Mouse (Mus musculus) skeletal muscle tissue, adult 2 months (tissue): ENCODE measurements at regions not wholly inside any gene's neighbourhood (a gene's known extent, or its start where the extent isn't known, plus 50 kb on each side); places are given as distances from the start of the nearest gene placed in this dataset.
"Not testable (repeated sequence)": the region's sequence is repeated elsewhere in the genome, so short reads cannot be mapped to it uniquely, and the experiment has no call there.

Experiments
- DNase-seq: peaks from one replicate; pipeline ENCODE4 v3.0.0-alpha.2; 2012; ENCODE audit warnings: low read depth, low spot score

DNA sequence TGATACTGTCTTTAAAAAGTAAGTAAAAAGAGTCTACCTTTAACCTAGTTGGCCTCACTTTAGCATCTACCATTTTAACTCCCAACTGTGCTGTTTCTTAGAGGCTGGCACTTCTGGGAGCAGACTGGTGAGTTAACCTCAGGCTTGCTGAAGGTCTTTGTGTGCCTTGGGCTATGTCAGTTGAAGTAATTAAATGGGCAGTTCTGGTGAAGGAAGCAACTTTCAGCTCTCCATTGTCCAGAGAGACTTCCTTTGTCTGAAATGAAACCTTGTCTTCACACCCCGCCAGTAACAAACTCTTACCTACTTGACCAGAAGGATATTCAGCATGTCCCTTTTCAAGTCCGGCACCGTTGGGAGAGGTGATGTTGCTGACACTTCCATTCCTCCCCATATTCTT, 55.5 kb downstream of the Zfp281 start:
- no peak for DNase-seq

DNA sequence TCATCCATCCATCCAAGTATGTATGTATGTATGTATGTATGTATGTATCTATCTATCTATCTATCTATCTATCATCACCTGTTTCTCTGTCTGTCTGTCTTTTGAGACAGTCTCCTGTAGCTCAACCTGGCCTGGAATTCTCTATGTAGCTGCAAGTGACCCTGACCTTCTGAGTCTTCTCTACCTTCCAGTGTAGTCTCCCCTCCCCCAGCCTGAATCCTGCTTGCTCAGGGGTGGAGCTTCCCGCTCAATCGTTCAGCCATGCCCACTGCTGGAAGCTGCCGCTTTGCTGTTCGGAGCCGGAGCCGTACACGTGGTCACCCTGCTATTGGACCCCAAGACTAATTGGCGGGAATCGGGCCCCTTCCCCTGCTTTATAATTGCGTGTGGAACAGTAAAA, 57.6 kb downstream of the Zfp281 start:
- DNase-seq = not testable (repeated sequence)

DNA sequence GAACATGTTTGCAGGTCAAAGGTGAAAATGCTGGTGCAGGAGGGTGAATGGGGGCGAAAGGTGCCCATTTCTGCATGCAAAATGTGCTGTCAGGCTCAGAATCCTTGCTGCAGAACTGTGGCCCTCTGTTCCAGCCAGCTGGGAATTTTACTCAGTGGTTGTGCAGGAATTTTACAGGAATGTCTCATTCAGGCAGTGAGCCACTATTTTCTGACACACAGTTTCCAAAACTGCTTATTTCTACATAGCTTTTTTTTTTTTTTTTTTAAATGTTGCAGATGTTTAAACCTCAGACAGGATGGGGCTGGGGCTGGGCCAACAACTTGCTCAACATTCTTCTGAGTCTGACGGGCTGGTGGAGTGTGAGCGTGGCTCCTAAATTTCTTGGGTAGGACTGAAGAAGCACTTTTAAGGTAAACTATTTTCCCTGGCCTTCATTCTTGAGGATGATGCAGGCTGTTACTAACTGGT, 58.4 kb downstream of the Zfp281 start:
- peak; percentile 87 for DNase-seq

DNA sequence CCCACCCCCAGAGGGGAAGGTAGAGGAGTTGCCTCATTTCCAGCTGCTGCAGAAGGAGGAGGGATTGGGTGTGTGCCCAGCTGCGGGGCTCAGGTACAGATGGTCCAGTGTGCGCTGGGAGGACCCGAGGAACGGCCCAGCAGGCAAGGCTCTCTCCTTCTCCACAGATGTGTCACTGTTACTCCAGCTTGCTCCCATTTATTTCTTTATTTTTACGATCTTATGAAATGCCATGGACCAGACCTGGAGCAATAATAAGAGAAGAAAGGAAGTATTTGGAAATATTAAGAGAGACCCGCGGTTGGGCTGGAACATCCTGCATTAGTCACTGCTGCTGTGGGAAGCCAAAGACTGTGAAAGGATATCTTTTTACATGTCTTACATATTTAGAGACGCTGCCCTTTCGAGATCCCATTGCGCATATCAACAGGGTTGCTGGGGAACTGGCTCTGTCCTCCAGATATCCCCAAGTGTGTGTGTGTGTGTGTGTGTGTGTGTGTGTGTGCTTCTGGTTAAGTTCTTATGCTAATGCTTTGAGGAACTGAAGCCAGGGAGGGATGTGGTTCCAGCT, 58.9 kb downstream of the Zfp281 start:
- DNase-seq = peak; percentile 93

DNA sequence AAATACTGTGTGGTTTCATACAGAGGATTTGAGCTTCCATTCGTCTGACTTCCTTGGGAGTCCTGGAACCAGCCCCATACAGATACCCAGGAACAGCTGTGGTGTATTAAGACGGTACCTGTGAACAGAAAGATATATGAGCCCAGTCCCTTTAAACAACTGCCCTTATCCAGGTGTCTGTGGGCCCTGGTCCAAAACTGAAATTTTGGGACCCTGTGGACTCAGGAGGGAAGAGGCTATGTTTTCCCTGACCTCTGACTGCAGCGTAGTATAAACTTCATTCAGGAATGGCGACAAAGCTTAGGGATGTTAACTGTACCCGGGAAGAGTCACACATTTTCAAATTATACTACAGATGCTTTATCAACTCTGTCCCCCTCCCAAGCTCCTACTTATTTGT, 59.8 kb downstream of the Zfp281 start:
- no peak for DNase-seq

DNA sequence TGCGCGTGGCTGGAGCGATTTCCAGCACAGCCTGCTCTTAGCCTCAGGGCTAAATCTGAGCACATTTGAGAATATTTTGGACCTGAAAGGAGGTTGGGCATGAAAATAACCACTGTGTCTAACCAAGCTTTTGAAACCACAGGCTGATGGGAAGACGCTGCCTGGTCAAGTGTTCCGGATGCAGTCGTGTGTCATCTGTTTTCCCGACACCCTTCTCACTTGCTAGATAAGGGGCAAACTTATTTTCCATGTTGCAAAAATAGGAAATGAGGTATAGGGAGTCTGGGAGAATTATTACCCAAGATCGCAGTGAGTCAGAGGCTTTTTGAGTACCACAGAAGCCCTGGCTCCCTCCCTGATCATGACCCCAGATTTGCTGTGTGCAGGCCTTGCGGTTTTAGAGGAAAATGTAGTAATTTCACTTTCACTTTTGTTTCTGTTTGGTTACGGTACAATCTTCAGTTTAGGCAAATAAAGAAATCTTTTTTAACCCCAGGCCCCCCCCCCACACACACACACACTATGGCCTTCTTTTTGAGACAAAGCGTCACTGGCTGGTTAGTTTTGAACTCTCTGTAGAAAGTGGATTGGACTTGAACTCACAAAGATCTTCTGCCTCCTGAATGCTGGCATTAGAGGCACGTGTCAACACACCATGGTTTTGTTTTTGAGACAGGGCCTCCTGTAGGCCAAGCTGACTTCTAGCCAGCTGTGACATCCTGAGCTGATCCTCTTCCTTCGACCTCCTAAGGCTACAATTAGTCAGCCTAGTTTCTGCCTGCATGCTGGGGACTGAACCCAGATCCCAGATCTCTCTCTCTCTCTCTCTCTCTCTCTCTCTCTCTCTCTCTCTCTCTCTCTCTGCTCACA, 60.7 kb downstream of the Zfp281 start:
- DNase-seq = peak; percentile 56

DNA sequence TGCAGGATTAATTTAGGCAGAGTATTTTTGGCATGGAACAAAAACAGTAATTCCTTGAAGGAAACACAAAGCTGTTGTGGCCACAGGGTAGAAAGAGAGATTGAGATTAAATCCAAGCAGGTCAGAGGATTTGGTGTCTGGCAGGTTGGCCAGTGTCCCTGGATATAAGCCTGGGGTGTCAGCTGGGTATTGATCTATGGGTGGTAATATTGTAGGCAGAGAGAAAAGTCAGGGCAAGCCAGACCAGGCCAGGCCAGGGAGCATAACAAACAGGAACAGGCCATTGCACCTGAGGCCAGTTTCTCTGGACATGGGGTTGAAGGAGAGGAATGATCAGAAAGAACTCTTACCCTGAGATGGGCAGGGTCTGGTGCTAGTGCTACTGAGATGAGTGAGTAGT, 61.8 kb downstream of the Zfp281 start:
- DNase-seq = no peak

DNA sequence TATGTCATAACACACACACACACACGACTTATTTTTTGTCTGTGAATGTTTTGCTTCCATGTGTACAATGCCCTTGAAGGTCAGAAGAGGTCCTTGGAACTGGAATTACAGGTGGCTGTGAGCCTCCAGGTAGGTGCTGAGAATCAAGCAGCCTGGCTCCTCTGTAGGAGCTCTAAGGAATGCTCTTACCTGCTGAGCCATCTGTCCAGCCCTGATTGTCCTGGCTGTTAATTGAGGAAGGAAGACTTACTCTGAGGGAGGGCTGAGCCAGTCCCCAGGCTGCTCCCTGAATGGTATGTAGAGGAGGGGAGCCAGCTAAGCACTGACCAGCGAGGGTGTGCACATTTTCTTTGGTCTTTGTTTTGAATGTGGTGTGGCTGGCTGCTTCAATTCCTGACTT, 65.4 kb downstream of the Zfp281 start:
- DNase-seq = no peak

DNA sequence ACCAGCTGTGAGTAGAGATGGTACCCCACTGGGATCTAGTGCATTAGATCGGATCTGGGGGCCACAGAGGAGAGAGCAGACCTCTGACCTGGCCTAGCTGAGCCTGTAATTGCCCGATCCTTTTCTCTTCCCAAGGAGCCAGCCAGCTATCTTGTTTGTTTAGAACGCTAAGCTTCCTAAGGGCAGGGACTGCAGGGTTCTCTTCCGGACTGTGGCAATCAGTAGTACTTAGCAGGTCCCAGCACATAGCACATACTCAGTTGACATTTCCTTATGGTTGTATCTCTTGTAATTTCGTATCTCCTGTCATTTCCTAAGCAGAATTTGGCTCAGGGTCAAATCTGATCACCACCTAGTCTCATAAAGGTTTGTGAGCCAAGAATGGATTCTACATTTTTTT, 68.7 kb downstream of the Zfp281 start:
- DNase-seq = no peak

DNA sequence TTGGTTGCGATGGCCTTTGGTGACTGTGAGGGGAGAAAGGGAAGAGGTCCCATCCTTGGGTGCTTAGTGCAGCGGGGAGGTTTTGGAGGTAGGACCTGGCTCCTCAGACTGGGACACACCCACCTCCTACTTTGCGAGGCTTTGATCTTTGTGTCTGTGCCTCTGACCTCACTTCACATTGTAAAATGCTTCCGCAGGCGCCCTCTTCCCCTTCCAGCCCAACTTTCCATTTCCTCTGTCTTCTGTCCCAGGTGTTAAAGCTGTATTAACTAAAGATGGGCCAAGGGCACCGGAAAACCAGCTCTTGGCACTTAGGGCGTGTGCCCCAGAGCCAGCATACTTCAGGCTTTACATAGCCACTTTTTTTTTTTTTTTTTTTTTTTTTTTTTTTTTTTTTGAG, 70.3 kb downstream of the Zfp281 start:
- DNase-seq = no peak

DNA sequence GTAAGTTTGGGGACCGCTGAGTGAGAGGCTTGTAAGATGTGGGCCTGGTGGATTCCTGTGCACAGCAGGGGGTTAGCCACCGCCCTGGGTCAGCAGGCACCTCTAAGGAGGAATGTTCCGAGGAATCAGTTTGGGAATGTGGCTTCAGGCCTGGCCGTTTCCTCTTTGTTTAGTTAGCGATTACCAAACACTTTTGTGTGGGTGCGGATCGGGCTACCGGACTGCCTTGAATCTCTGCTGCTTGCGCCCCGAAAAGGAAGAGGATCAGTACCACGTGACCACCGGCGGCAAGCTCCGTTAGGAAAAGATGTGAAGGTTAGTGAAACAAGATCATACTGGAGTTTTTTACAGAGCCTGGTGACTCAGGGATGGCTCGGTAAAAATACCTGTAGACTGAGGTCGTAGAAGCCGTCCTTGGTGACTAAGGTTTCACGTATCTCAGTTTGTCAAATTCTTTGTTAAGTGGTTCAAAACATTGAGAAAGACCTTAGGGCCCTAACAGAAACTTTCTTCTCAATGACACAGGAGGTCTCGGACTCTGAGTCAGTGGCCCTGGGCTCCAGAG, 71.5 kb downstream of the Zfp281 start:
- DNase-seq = no peak

DNA sequence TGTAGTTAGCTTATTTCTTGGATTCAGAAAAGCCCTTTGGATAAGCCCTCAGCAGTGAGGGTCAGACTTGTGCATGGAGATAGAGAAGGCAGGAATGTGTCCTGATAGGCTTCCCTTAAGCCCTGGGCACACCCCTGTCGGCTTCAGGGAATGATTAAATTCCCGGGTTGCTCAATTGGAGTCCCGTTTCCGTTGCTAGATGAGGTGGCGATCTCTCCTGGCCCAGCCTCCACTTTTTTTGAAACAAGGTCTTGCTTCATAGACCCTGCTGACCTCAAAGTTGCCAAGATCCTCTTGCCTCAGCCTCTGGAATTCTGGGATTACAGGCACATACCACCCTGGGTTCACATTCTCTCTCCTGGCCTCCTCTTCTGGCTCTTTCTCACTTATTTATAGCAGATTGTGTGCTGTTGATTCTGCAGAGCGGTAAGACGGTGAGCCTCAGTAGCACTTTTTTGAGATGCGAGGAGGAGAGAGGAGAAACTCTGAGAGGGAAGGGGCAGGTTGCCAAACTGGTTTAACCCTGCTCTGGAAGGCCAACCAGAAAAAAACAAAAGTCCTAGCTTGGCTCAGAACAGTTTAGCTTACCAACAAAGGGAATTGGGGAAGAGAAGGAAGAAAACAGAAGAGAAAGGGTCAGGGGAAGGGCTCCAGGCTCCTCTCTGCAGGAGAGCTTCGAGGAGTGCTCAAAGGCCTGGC, 73.9 kb downstream of the Zfp281 start:
- DNase-seq = peak; percentile 74

DNA sequence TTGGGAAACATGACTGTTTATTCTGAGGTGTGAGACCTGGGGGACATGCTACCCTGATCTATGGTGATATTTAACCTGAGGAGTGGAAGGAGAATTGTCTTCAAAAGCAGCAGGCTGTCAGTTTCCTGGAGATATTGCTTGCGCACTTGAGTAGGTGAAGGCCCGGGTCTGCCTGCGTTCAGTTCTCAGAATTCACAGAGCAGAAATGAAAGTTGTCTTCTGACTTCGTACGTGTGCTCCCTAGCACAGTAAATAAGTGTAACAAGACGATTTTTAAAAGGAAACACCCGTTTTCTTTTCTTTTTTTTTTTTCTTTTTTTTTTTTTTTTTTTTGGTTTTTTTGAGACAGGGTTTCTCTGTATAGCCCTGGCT, 74.4 kb downstream of the Zfp281 start:
- DNase-seq = no peak

DNA sequence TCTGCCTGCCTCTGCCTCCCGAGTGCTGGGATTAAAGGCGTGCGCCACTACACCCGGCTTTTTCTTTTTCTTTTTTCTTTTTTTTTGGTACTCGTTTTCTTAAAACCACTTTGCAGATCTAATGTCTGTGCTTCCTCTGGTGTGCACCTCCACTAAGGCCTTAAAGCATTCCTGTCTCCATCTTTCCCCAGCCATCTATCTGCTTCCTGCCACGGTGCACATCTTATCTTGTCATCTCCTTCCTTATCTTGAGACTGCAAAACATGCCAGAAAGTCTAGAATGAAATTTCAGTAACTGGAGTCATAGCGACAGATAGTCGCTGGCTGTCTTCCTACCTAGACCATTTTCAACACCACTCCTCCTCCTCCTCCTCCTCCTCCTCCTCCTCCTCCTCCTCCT, 74.9 kb downstream of the Zfp281 start:
- DNase-seq = no peak

DNA sequence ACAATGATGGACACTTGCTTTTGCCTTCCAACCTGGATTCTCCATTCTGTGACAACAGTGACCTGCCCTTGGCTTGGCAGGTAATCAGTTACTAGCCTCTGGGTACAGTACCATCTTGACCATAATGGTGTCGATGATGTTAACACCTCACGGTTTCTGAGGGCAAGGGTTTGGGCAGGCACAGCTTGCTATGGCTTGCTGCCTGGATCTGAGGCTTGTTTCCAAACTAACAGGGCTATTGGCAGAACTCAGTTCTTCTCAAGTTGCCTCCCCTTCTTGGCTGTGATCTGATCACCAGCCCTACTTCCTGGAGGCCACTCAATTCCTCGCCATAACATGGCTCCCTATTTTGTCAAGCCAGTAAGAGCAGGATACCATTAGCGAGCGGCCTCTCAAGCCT, 79.4 kb downstream of the Zfp281 start:
- DNase-seq = peak; percentile 72

DNA sequence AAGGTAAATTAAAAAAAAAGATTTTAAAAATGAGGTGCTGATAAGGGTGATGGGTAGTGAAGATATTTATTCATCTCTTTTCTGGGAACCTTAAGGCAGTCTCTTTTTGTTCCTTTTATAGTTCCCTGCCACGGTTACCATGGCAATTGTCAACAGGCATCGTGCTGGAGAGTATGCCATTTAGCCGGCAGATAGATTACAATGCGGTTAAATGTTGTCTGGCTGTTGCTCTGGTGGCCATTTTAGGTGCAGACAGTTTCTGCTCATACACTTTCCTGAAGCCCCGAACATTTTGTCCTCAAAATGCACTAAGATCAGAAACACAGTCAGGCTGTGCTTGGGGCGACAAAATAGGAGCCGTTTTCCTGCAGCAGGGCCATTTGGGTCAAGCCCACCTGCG, 81.8 kb downstream of the Zfp281 start:
- no peak for DNase-seq

DNA sequence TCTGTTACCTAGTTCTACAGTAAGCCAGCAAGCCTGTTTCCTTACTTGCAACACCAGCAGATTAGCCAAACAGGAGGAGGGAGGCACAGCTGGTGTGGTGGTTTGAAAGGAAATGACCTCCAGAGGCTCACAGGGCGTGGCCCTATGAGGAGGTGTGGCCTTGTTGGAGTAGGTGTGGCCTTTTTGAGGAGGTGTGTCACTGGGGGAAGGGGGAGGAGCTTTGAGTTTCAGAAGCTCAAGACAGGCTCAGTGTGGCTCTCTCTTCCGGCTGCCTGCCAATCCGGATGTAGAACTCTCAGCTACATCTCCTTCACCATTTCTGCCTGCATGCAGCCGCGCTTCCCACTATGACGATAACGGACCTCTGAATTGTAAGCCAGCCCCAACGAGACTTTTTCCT, 82.7 kb downstream of the Zfp281 start:
- no peak for DNase-seq

DNA sequence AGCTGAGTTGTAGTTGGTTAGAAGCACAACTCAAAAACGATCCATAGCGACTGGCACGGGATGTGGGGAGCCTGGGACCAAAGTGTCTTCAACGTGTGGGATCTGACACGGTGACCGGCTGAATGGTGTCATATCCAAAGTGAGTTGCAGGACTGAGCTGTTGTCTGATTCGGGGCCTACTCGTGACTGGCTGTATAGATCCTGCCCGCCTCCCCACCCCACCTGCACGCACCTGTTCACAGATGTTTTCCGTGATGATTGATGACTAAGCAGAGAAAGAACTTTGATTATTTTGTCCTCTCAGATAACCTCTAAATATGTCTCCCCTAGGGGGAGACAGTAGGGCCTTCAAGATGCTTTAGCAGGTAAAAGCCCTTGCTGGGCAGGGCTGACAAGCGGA, 83.2 kb downstream of the Zfp281 start:
- DNase-seq = no peak

DNA sequence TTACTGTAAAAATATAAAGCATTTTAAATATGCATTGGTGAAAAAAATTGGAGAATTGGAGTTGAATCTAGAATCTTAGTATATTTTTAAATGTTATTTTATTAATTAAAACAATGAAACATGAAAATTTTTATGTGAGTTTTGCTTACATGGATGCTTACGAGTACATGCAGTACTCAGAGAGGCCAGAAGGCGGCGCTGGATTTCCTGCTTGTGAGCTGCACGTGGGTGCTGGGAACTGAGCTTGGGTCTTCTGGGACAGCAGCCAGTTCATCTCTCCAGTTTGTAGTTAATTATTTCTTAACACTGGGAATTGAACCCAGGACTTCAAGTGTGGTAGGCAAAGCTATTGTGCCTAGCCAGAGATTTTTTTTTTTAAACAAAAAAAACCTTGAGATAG, 85.5 kb downstream of the Zfp281 start:
- no peak for DNase-seq

DNA sequence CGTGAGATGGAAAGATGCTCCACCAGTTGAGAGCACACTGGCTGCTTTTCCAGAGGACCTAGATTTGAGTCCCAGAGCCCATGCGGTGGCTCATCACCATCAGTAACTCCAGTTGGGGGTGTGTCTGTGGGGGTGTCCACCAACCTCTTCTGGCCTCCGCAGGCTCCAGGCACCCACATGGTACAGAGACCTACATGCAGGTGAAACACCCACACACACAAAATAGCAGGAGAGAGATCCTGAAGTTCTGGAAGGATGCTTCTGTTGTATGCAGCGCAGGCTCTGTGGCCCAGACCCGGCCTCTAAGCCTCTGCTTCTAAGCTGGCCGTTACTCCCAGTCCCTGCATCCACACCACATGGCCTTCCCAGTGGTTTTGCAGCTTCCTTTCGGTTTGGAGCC, 86.5 kb downstream of the Zfp281 start:
- DNase-seq = no peak

DNA sequence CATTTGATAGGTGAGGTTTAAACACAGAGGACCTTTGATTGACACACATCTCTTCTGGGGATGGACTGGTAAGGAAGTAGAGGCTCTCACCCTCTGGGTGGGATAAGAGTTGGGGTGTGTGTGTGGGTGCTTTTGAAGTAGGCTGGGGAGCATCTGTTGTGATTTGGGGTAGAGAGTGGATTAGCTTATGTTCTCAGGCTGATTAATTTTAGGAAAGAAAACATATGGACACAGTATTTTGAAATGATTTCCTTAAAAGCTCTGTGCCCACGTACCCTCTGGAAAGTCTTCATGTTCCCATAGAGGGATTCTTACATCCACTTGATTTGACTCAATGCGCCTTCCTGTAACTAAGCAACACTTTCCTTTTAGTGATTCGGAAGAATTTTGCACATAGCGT, 89.4 kb downstream of the Zfp281 start:
- no peak for DNase-seq

DNA sequence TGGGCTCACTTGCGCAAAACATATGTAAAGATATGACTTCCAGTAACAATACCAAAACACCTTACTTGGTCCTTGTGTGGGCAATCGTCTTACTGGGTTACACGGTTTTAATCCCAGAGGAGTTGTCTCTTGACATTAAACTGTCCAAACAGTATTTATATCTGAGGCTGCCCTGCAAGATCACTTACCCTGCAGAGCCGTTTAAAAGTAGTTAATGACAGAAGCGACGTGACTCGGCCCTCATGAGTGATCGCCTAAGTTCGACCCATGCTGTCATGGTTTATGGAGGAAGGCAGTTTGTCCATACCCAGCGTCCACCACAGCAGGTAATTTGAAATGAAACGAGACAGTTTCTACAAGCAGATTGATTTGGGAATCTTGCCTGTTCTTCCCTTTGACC, 90.3 kb downstream of the Zfp281 start:
- no peak for DNase-seq
